Mouse (Mus musculus): ENCODE results near the gene Nol4l.

Nol4l gene

DNA sequence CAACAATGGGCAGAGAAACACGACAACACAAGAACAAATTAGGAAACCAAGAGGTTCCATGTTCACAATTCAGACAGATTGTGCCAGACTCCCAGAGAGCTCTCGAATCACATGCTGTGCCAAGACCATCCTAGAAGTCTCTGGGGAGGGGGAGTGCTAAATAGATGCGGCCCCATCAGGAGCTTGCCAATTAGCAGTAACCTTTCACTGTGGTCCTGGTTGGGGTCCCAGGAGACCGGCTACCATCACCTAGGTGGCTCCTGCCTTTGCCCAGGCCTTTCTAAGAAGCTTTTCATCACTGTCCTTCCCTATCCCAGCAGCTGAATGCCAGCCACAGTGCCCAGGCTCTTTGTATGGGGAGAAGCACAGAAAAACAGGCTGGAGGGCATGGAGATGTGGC, 45.7 kb downstream of the Nol4l start:
- intact Hi-C loops (cut with DNase I), result no loop called here

DNA sequence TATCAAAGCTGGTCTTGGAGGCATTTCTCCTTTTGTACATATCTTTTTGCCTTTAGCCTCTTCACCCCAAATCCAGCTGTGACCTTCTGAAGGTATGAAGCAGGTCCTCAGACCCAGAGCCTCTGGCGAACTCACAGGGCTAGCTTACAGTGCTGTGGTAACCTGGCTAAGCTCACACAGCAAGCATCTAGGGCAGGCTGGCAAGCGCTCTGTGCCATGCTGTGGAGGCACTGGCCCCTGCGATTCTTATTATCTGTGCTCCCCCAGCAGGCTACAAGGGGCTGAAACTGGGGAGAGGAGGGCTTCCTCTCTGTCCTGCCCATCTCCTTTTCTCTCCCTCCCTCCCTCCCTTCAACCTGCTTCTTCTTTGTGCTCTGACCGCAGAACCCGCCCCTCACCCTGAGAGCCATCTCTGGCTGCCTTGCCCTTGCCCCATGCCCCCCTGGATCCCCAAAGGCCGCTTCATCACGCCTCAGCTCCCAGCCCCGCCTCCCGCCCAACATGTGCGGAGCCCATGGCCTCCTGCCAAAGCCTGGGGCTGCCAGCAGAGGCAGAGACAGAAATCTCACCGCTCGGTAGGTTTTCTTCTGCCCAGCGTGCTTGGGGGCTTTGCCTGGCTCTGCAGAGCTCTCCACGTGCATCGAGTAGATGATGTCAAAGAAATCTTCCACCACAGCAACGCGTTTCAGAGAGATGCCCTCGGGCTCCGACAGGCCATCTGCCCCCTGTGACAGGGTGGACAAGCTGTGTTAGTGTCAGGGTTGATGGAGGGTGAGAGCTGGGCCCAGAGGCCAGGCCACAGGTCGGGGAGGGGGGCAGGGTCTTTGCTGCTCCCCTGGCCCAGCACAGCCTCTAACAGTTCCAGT, 46.4 kb downstream of the Nol4l start:
- intact Hi-C loops (cut with DNase I), result no loop called here

DNA sequence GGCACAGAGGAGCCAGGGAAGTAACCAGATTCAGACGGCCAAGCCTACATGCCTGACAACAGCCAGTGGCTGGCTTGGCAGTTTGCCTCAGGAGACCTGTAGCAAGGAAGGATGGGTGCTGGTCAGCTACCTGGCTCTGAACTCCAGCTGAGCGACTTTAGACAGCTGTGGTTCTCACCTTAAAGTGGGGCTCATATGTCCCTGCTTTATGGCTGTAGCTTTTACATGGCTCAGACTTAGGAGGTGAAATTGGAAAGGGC, 48.0 kb downstream of the Nol4l start:
- intact Hi-C loops (cut with DNase I), result no loop called here

DNA sequence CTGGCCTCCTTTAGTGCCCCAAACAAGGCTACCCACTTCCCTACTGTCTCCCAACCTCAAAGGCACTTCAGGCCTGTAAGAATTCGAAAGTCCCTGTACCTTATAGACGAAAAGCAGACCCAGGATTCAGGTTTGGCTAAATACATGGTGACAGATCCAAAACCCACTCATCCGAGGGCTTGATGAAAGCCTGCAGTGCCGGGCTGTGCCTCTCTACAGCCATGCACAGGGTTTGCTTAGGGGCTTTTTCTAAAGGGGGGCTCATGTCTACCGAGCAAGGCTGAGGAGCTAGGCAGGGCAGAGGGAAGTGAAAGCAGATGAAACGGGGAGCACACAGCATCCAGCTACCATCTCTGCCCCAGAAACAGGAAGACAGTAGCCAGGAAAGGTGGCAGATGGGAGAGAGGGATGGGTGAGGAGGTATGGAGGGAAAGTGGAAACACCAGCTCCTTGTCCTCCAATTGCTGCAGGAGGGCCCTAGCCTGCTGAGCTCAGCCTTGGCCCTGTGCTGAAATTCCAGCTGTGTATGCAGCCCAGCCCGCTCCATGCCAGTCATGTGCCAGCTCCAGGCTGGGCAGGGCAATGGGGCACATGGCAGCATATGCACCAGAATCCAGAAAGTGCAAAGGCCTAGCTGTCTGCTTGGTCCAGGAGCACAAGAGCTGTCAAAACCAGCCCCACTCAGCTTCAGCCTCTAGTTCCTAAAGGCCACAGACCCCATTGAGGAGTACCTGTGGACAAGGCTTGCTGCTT, 48.5 kb downstream of the Nol4l start:
- intact Hi-C loops (cut with DNase I), result no loop called here

DNA sequence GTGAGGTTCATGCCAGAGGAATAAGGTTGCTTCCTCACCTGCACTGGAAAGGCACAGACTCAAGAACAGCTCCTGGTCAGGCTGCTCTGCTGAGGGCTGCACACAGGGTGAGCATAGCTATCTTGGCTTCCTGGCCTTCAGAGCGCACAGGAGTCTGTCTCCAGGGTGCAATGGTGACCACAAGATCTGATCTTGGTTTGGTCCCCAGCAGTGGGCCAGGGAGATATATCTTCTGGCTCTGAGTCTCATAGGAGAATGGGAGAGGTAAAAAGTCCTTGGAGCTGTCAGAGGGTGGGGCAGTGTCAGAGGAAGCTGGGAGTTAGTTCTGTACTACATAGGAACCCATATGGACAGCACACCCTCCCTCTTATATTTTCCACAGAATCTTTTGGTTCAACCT, 50.3 kb downstream of the Nol4l start:
- intact Hi-C loops (cut with DNase I), result loop anchor here (2.0 kb wide), 1 partner anchor 107 kb away; no protein-coding TSS in a partner anchor

DNA sequence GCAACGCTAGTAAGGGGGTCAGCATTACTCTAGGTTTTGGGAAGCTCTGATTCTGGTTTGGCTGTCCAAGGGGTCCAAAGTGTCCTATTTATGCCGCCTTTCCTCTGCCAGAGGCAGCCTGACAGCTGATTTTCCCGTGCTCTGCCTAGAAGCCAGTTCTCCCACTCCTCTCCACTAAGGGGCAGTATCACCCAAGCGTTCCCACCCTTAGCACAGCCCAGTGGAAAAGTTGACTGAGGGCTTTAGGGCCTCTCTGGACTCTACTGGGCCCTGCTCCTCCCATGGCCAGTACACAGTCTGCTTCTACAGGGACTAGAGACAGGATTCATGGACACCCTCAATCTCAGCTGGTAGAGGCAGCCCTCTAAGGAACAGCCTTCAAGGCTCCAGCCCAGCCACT, 51.2 kb downstream of the Nol4l start:
- intact Hi-C loops (cut with DNase I), result loop anchor here (2.0 kb wide), 1 partner anchor 108 kb away; no protein-coding TSS in a partner anchor

DNA sequence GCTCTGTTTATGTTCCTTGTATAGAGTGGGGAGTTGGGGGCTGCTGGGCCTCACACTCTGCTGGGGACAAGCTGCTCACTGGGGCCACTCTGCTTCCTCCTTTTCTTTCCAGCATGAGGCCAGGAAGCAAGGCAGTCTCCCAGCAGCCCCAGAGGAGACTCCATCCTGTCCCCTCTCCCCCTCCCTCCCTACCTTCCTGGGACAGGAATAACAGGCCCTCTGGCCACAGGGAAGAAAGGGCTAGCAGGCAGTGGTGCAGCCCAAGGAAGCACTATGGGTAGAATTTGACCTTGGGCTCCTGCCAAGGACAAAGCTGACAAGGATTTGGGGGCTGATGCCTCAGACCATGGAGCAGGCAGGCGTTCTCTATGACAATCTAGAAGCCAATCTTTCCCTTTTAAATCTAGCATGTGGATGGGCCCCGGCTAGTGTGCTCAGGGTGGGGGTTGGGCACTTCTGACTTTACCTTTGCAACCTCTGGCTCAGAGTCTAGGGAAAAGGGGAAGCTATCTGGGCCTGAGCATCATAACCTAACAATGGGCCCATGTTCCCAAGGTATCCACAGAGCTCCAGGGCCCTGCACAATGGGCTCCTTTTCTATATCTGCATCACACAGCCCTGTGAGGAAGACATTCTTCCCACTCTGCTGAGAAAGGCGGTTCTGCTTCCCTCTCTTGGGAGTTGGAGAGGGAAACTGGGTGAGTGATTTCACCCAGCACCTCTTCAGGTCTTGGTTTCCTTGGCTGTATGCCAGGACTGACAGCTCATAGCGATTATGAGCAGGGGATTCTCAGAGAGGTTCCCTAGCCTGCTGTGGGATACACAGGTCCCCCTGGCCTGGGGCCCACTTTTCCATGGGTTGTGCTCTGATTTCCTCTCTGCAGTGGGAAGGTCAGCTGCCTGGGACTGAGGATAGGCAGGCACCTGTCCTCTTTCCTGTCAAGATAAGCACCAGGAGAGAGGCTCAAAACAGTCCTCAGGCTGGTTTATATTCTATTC, 54.4 kb downstream of the Nol4l start:
- intact Hi-C loops (cut with DNase I), result no loop called here

DNA sequence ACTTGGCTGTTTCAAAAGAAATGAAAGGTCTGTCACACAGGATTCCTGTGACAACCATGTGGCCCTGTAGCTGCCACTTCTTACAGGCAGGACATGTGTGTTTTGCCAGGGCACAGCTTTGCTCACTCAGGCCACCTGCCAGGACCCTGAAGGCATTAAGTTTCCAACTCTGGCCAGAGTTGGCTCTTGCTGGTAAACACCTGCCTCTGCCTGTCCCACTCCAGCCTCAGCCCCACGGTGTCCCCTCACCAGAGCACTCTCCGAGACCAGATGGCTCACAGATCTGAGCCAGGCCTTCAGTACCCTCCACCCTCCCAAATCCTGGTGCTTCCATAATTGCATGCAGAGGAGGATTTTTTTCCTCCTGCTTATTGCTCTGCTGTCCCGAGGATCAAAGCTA, 58.8 kb downstream of the Nol4l start:
- intact Hi-C loops (cut with DNase I), result no loop called here

DNA sequence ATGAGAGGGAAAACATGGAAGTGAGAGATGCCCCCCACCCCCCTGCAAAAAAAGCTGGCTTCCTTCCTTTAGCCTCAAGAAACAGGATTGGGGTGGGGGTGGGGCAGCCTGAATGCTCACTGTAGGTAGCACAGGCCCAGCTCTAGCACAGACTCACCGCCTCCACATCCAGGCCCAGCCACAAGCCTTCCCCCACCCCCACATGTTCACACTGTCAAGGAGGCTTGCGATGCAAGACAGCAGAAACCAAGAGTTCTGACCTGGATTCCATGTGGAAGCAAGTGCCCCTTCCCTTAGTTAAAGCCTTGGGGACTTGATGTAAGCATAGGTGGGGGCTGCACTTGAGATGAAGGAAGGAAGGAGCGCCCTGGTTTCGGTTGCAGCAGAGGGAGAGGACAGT, 60.0 kb downstream of the Nol4l start:
- intact Hi-C loops (cut with DNase I), result loop anchor here (10.0 kb wide), 1 partner anchor 325 kb away; no protein-coding TSS in a partner anchor

DNA sequence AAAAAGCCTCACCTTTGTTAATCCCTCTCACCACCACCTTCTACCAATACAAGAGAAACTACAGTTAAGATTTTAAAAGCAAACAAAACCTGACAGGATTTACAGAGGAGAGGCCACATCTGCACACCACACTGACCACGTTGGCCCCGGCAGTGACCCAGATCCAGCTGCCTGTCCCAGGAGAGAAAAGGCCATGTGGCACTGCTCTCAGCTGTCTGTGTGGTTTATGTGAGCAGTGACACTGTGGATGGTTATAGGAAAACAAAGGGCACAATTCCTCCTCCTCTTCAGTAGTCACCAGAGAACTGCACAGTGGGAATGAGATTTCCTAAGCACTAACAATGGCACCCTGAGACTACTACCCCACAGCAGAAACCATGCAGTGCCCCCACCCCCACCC, 60.5 kb downstream of the Nol4l start:
- intact Hi-C loops (cut with DNase I), result loop anchor here (10.0 kb wide), 1 partner anchor 325 kb away; no protein-coding TSS in a partner anchor

DNA sequence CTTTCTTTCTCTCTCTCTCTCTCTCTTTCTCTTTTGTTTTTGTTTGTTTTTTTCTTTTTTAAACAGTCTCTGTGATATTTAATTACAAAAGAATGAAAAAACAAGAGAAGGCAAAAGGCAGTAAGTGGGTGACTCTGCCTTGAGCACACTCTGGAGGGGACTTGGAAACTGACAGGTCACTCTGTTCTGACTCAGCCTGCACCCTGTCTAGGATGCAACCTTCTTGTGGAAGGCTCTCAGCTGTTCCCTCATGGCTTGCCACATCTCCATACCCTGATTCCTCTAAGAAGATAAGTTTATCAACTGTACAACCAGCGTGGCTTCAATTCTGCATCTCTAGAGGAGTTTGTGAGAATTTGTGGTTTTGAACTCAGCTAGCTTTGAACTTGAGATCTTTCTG, 62.4 kb downstream of the Nol4l start:
- intact Hi-C loops (cut with DNase I), result loop anchor here (10.0 kb wide), 1 partner anchor 323 kb away; no protein-coding TSS in a partner anchor

DNA sequence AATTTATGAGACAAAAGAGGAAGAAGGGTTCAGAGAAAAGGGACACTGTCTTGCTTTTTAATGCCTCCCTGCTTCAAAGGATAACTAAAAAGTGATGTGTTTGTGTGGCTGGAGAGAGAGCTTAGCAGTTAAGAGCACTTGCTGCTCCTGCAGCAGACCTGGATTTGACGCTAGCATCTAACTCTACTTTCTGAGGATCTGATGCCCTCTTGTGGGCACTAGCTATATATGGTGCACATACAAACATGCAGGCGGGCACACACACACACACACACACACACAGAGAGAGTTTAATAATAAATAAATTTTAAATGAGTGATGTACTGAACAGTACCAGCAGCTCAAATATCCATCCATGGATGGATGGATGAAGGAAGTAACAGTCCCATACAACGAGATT, 66.5 kb downstream of the Nol4l start:
- intact Hi-C loops (cut with DNase I), result loop anchor here (10.0 kb wide), 1 partner anchor 318 kb away; no protein-coding TSS in a partner anchor

DNA sequence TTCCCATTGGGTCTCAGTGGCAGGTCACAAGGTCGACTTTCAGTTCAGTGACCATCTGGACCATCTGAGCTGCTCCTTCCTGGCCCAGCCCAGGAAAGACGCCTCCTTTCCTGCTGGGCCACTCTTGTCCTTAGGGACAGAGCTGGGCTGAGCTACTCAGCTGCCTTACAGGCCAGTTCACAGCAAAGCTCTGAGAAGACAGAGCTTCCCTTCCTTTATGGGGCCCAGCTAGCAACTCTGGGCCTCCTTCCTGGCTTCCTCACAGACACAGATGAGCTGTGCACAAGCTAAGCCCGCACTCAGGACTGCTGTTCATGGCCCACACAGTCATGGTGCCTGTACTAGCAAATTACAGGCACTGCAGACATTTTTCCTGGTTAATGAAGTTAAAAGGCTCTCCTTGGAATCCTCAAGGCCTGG, 71.7 kb downstream of the Nol4l start:
- intact Hi-C loops (cut with DNase I), result no loop called here

DNA sequence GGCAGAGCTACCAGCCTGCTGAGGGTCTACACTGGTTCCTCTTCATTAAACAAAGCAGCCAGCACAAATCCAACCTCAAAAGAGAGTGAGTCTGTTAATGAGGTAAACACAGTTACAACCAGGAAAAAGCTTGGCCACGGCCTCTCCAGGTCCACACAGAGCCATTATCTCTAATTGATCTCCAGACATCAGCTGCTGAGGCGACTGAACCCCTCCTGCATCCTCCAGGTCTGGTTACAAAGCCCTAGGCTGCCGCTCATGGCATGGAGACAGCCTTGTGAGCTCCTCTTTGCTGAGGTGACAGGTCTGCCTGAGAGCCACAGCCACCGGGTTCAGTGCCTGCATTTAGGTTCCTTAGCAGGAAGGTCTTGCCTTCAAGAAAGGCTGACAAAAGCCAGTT, 72.3 kb downstream of the Nol4l start:
- intact Hi-C loops (cut with DNase I), result no loop called here

DNA sequence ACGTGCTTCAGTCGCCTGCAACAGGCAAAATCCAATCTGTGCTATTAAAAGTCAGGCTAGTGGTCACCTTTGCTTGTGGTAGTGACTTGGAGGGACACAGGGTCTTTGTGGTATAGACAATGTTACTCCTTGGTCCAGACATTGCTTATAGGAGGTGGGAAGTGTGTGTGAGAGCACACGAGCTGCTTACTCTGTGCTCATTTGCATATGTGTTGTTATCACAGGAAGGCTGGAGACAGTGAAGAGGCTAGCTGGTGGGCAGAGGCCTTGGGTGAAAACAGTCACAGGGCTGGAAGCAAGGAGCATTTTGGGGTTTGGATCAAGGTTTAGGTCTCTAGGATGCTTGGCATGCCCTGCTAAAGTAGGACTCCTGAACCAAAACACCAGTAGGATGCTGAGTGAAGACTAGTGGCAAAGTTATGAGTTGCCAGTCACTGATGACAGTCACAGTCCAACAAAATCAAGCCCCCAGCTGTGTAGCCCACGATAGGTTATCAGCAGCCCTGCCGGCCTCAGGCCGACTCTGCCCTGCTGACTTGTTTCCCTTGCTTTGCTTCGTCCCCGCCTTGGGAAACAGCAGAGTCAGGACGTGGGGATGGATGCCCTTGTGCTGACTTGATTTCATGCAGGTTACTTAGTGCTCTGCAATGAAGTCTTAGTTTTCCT, 74.8 kb downstream of the Nol4l start:
- intact Hi-C loops (cut with DNase I), result no loop called here

DNA sequence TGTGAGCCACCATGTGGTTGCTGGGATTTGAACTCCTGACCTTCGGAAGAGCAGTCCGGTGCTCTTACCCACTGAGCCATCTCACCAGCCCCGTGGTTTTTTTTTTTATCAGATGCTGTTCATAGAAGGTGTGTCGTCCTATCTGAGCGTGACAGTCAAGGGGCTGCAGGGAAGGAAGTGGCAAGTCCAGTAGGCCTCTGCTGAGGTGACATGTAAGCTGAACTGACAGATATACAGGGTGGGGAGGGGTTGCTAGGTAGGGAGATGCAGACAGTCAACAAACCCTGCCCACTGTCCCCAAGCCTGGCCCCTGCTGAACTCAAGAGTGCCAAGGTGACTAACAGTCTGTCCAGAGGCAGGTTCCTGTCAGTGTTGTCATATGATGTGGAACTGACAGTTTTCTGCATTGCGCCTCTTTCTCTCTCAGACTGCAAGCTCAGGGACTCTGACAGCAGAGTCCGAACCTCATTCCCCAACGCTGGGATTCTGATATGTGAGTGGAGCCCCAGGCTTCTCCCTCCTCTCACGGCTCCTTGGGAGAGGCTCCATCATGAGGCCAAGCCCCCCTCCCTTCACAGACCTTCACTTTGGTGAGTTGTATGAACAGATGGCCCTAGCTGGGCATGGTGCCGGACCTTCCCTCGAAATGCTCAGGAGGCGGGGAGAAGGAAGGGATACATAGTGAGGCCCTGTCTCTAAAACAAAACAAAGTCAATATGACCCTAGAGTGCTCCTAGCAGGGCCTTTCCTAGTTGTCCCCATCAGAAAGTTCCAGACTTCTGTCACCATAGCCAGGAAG, 75.6 kb downstream of the Nol4l start:
- intact Hi-C loops (cut with DNase I), result no loop called here

DNA sequence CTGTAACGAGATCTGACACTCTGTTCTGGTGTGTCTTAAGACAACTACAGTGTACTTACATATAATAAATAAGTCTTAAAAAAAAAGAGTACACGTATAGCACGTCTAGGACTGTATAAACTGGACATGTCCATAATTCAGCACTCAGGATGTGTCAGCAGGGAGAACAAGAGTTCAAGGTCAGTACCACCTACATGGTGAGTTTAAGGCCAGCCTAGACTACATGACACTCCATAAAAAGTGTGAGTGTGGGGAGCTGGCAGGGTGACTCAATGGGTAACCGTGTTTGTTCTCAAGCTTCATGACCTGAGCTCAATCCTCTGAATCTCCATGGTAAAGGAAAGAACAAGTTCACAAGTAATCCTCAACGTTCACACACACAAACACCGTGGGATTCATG, 81.3 kb downstream of the Nol4l start:
- intact Hi-C loops (cut with DNase I), result no loop called here

DNA sequence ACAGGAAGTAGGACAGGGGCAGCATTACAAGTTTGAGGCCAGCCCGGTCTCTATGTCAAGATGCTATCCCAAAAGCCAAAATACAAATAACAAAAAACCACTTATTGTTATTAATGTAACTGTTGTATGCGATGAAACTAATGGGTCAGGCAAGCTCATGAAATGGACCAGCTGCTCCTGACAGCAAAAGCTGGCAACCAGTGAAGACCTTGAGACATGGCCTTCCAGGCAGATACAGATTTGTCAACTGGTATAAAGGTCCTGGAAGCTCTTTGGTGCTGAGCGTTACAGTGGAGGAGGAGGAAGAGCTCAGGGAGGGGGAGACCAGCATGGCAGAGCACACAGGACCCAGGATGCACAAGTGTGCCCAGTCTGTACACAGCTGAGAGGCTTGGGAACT, 82.1 kb downstream of the Nol4l start:
- intact Hi-C loops (cut with DNase I), result no loop called here

DNA sequence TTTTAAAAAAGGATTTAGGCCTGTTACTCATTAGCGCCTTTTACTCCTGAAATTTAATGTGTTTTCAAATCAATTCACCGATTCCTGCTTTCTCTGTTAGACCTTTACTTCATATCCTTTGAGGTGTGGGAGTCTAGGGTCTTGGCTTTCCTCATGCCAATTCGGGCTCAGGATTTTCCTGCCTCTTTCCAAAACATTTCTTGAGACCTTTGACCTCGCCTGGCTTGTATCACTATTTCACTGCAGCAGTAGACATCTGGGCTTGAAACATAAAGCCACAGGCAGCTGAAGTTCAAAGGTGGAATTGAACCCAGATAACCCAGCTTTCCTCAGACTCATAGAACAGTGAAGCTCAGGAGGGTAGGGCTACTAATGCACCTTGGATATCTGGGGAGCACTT, 83.3 kb downstream of the Nol4l start:
- intact Hi-C loops (cut with DNase I), result no loop called here

DNA sequence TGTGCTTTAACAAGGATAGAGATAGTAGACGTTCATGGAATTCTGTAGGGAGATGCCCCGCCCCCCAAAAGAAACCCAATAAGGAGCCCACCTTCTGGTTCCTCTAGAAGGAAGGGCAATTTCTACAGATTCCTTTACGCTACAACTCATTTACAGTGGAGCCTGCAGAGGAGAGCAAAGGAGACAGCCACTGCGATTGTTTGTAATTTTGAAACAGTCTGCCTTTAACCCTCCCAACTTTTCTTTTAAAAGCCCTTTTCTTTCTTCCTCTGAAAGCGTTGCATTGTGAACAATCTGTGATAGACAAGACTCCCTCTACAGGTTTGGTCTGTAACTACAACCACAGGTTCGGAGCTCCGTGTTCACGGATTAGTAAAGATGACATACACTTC, 83.8 kb downstream of the Nol4l start:
- intact Hi-C loops (cut with DNase I), result no loop called here

Data from adrenal gland (tissue).